ENCODE assay signal across 8 mouse cellular contexts in genomic region chr12:118300754-118301071, GRCm38 (mm10). TPM values are rescaled to one million over a fixed set of nuclear protein-coding genes. Genes with fewer than 3 reads are reported as not detected.
DNase-seq lines count a peak whose midpoint lies in the region; ATAC-seq and TF ChIP-seq lines count a peak whose summit lies in the region.

No protein-coding gene starts in this region.

- H3K4me1 ChIP-seq in heart, embryonic 12.5 days (replicated peaks): peaks cover 27% of the 10 kb centered on the region
- peaks cover 35% of the 10 kb centered on the region for H3K4me1 ChIP-seq in E14TG2a.4 (replicated peaks; ENCODE audit: low read depth, low read length)
- H3K4me1 ChIP-seq in forebrain, embryonic 14.5 days (ENCODE audit: control insufficient read depth, insufficient read depth, low read length): peaks cover 26% of the 10 kb centered on the region
- H3K4me1 ChIP-seq in liver, embryonic 15.5 days (replicated peaks): peaks cover 58% of the 10 kb centered on the region

- no peaks in the 10 kb centered on the region for H3K9me3 ChIP-seq in heart, embryonic 12.5 days (replicated peaks)
- H3K9me3 ChIP-seq in E14TG2a.4 (ENCODE audit: low read length): no peaks in the 10 kb centered on the region
- H3K9me3 ChIP-seq in forebrain, embryonic 14.5 days (replicated peaks; ENCODE audit: control insufficient read depth, low read length): no peaks in the 10 kb centered on the region
- no peaks in the 10 kb centered on the region for H3K9me3 ChIP-seq in liver, embryonic 15.5 days (replicated peaks)

- no peak for TF ChIP-seq CTCF in E14TG2a.4 (conservative IDR thresholded peaks at IDR 0.05; ENCODE audit: low read length)

- H3K27ac ChIP-seq in heart, embryonic 12.5 days (ENCODE audit: poor library complexity, severe bottlenecking): peak overlapping the region; percentile 91
- peak overlapping the region; percentile 95 for H3K27ac ChIP-seq in forebrain, embryonic 14.5 days (ENCODE audit: low read depth, low read length)
- H3K27ac ChIP-seq in liver, embryonic 15.5 days (replicated peaks): peak overlapping the region; percentile 96

- no peak for DNase-seq in heart, postnatal 36 days
- no peak for DNase-seq in forebrain, embryonic 14.5 days (ENCODE audit: low spot score)
- DNase-seq in right cerebral cortex, adult 18-20 months: no peak
- no peak for DNase-seq in adrenal gland, postnatal 4 days (ENCODE audit: low spot score in 2 of 2)
- no peak for DNase-seq in kidney, adult 11 months

- peak overlapping the region; percentile 64 for H3K9ac ChIP-seq in heart, embryonic 12.5 days
- peak overlapping the region; percentile 68 for H3K9ac ChIP-seq in forebrain, embryonic 14.5 days (ENCODE audit: low read length)
- peak overlapping the region; percentile 74 for H3K9ac ChIP-seq in liver, embryonic 15.5 days

- no peaks in the 10 kb centered on the region for H3K27me3 ChIP-seq in heart, embryonic 12.5 days (replicated peaks)
- H3K27me3 ChIP-seq in E14TG2a.4 (ENCODE audit: insufficient read depth, low read length): no peaks in the 10 kb centered on the region
- no peaks in the 10 kb centered on the region for H3K27me3 ChIP-seq in forebrain, embryonic 14.5 days (replicated peaks; ENCODE audit: control insufficient read depth, insufficient read depth, low read length)
- H3K27me3 ChIP-seq in liver, embryonic 15.5 days: no peaks in the 10 kb centered on the region

- H3K4me2 ChIP-seq in heart, embryonic 12.5 days: peak overlapping the region; percentile 78
- H3K4me2 ChIP-seq in forebrain, embryonic 14.5 days (ENCODE audit: low read length): peak overlapping the region; percentile 48
- H3K4me2 ChIP-seq in liver, embryonic 15.5 days: peak overlapping the region; percentile 75

- H3K4me3 ChIP-seq in heart, embryonic 12.5 days: peak overlapping the region; percentile 85
- H3K4me3 ChIP-seq in E14TG2a.4 (replicated peaks; ENCODE audit: low read length): peak overlapping the region; percentile 100
- H3K4me3 ChIP-seq in forebrain, embryonic 14.5 days (ENCODE audit: low read depth, low read length): peak overlapping the region; percentile 87
- peak overlapping the region; percentile 83 for H3K4me3 ChIP-seq in liver, embryonic 15.5 days (replicated peaks)

- 0% methylated on average over 11 of the region's 13 CpGs for WGBS in heart, embryonic 12.5 days
- 0% methylated on average over 12 of the region's 13 CpGs for WGBS in forebrain, embryonic 14.5 days
- under 1% methylated on average over 13 of the region's 13 CpGs for WGBS in liver, embryonic 15.5 days (ENCODE audit: insufficient replicate concordance)

- ATAC-seq in heart, embryonic 12.5 days (ENCODE audit: insufficient number of reproducible peaks, low FRiP score): no peak
- no peak for ATAC-seq in forebrain, embryonic 14.5 days
- ATAC-seq in liver, embryonic 15.5 days (ENCODE audit: insufficient read depth): no peak

- intact Hi-C loops in heart, postnatal 36 days (cut with DNase I): loop anchor here (10.0 kb wide), 1 partner anchor 544 kb away; the partner anchor contains the start of gene Sp8

- 0 out of 2 replicates have a peak, but pooled peaks cover 3% of the 10 kb centered on the region for H3K36me3 ChIP-seq in heart, embryonic 12.5 days
- H3K36me3 ChIP-seq in E14TG2a.4 (ENCODE audit: insufficient read depth, low read length): peaks cover 12% of the 10 kb centered on the region
- H3K36me3 ChIP-seq in forebrain, embryonic 14.5 days (ENCODE audit: control insufficient read depth, insufficient read depth, low read length): 0 out of 2 replicates have a peak, but pooled peaks cover 6% of the 10 kb centered on the region
- H3K36me3 ChIP-seq in liver, embryonic 15.5 days (replicated peaks): peaks cover 14% of the 10 kb centered on the region; the same call in 1 of the 2 replicates

RNA-seq across cellular contexts. Expression of gene Sp4, which starts 0.5 kb away (rescaled TPM):
- polyA plus RNA-seq in heart, embryonic 12.5 days (2016; fragmentation: Nextera tagmentation; extraction: Ambion mirVana): 8.6 and 10.6 TPM in 2 replicates
- 10 to 100 TPM in 1 of 2 experiments, 1 to 10 TPM in 1; 8.1 to 13.6 TPM for total RNA-seq in heart, postnatal 36 days (2021)
- polyA plus RNA-seq in forebrain, embryonic 14.5 days (2014; fragmentation: Nextera tagmentation; extraction: Ambion mirVana): 27.6 and 28.9 TPM in 2 replicates
- polyA plus RNA-seq in liver, embryonic 15.5 days (2015; fragmentation: Nextera tagmentation; extraction: Ambion mirVana): 5.3 and 5.5 TPM in 2 replicates
- 10 to 100 TPM; 12.3 to 13.7 TPM for total RNA-seq in adrenal gland, postnatal 4 days (2021)
